Mouse (Mus musculus) brown adipose tissue, adult 24 weeks (tissue): ENCODE results near the gene Gm9857. TPM values are rescaled to one million over a fixed set of nuclear protein-coding genes. Genes with fewer than 3 reads are reported as not detected.

Experiments used
- H3K27ac ChIP-seq: fragments of 200-500 bp; replicated peaks from 2 replicates; pipeline ENCODE4 v1.5.1; 2012; ENCODE audit warnings: low read depth, mild to moderate bottlenecking, low read length
- H3K4me1 ChIP-seq: fragments of 200-500 bp; 2 replicates; pipeline ENCODE4 v1.6.1; 2012; ENCODE audit warnings: low read length, mixed read lengths; ENCODE audit not compliant: control insufficient read depth, insufficient read depth, insufficient read length
- H3K4me3 ChIP-seq: fragments of 200-500 bp; 2 replicates; pipeline ENCODE4 v1.5.1; 2012; ENCODE audit warnings: low read depth, mild to moderate bottlenecking, low read length, moderate library complexity; ENCODE audit not compliant: insufficient read depth
- polyA plus RNA-seq: library from polyadenylated mRNA; stranded (reverse); fragments of >200 nt; gene quantifications from 2 replicates; pipeline ENCODE4 v1.2.4, GENCODE M21; 2012; ENCODE audit not compliant: missing spikeins, insufficient read depth, insufficient read length

Gm9857 gene
- not detected in 2 replicates for polyA plus RNA-seq

- Histone ChIP-seq H3K4me3 (no peak within 1 kb of the TSS), H3K27ac (no peak within 1 kb of the TSS), H3K4me1 (no peaks in the 10 kb centered on the region)
Measured at GRCm38 (mm10) chr3:108940001-108940633, at the start of gene Gm9857. Gene Gm9857 (minus strand): TSS chr3:108940445.

GRCm38 (mm10) chr3:108987009-108987659 is 46.9 kb upstream of the Gm9857 start:
- Histone ChIP-seq H3K27ac (no peak overlapping the region), H3K4me1 (no peaks in the 10 kb centered on the region), H3K4me3 (no peak overlapping the region)

GRCm38 (mm10) chr3:108986534-108986933 is 46.3 kb upstream of the Gm9857 start:
- Histone ChIP-seq H3K4me1 (no peaks in the 10 kb centered on the region), H3K27ac (no peak overlapping the region)

GRCm38 (mm10) chr3:108983989-108984388 is 43.7 kb upstream of the Gm9857 start:
- H3K27ac ChIP-seq: no peak overlapping the region
- no peaks in the 10 kb centered on the region for H3K4me1 ChIP-seq

More at GRCm38 (mm10) chr3:108986534-108986933, 46.3 kb upstream of the Gm9857 start:
- H3K4me3 ChIP-seq: no peak overlapping the region

GRCm38 (mm10) chr3:108981946-108982345 is 41.7 kb upstream of the Gm9857 start:
- Histone ChIP-seq H3K4me3 (no peak overlapping the region), H3K4me1 (no peaks in the 10 kb centered on the region), H3K27ac (no peak overlapping the region)

More at GRCm38 (mm10) chr3:108983989-108984388, 43.7 kb upstream of the Gm9857 start:
- H3K4me3 ChIP-seq: no peak overlapping the region

- Histone ChIP-seq H3K4me1 (no peaks in the 10 kb centered on the region), H3K4me3 (no peak overlapping the region), H3K27ac (no peak overlapping the region)
Measured at GRCm38 (mm10) chr3:108977340-108978030, 37.2 kb upstream of the Gm9857 start.

- Histone ChIP-seq H3K27ac (no peak overlapping the region), H3K4me1 (no peaks in the 10 kb centered on the region), H3K4me3 (no peak overlapping the region)
Measured at GRCm38 (mm10) chr3:108974920-108975485, 34.8 kb upstream of the Gm9857 start.

GRCm38 (mm10) chr3:108973980-108974660 is 33.9 kb upstream of the Gm9857 start:
- H3K4me3 ChIP-seq: no peak overlapping the region
- H3K4me1 ChIP-seq: no peaks in the 10 kb centered on the region
- no peak overlapping the region for H3K27ac ChIP-seq

- no peak overlapping the region for H3K4me3 ChIP-seq
Measured at GRCm38 (mm10) chr3:108966051-108966450, 25.8 kb upstream of the Gm9857 start.

GRCm38 (mm10) chr3:108964361-108965044 is 24.3 kb upstream of the Gm9857 start:
- H3K27ac ChIP-seq: no peak overlapping the region
- H3K4me1 ChIP-seq: no peaks in the 10 kb centered on the region
- no peak overlapping the region for H3K4me3 ChIP-seq

More at GRCm38 (mm10) chr3:108966051-108966450, 25.8 kb upstream of the Gm9857 start:
- Histone ChIP-seq H3K27ac (no peak overlapping the region), H3K4me1 (no peaks in the 10 kb centered on the region)

GRCm38 (mm10) chr3:108963776-108964175 is 23.5 kb upstream of the Gm9857 start:
- Histone ChIP-seq H3K4me1 (no peaks in the 10 kb centered on the region), H3K4me3 (no peak overlapping the region), H3K27ac (no peak overlapping the region)

- H3K27ac ChIP-seq: no peak overlapping the region
- H3K4me3 ChIP-seq: no peak overlapping the region
- no peaks in the 10 kb centered on the region for H3K4me1 ChIP-seq
Measured at GRCm38 (mm10) chr3:108963278-108963677, 23.0 kb upstream of the Gm9857 start.

GRCm38 (mm10) chr3:108961655-108962054 is 21.4 kb upstream of the Gm9857 start:
- no peak overlapping the region for H3K4me3 ChIP-seq
- H3K4me1 ChIP-seq: no peaks in the 10 kb centered on the region
- no peak overlapping the region for H3K27ac ChIP-seq

GRCm38 (mm10) chr3:108961226-108961625 is 21.0 kb upstream of the Gm9857 start:
- Histone ChIP-seq H3K27ac (no peak overlapping the region), H3K4me1 (no peaks in the 10 kb centered on the region), H3K4me3 (no peak overlapping the region)
